Mouse (Mus musculus): ENCODE results near the gene Tnfaip3.

DNA sequence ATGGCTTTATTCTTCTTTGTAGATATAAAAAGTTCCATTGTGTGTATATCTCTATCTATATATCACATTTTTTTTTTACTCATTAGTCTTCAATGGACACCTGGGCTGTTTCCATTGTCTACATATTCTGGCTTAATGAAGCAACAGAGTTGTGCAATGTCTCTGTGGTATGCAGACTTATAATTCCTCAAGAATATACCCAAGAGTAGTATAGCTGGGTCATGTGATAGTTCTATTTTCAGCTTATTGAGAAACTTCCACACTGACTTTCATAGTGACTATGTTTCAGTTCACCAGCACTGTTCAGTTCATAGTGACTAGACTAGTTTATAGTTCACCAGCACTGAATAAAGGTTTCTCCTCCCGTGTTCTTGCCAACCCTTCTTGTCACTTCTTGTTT lies 38.1 kb upstream of the Tnfaip3 start:
- TF ChIP-seq GATA1 (IDR thresholded peaks at IDR 0.05; ENCODE audit: borderline replicate concordance, low read length) (no peak), FLI1 (IDR thresholded peaks at IDR 0.05; ENCODE audit: low read length) (no peak)
